ENCODE assay signal across 28 mouse cellular contexts in the genomic region with DNA sequence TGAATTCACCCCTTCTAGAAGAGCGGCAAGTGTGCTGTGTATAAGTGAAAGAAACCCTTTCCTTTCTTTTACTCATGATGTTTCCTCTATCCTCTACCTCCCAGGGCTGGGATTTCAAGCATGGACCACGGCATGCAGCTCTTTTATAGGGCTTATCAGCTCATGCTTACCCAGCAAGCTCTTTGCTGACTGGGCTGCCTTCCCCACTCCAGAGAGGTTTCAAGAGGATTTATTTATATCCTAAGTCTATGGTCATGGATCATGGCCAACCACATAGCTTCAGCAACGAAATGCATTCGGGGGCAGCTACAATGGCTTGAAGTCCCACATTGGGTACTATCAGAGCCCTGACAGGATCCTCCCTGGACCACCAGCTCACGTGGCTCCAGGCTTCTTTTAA.
DNase-seq lines count a peak whose midpoint lies in the region; ATAC-seq lines count a peak whose summit lies in the region.
"Had no signal": no experiment of that assay in that cellular context is flagged by ENCODE, and none has a peak within 500 bp of the region (broad histone marks: within the 10 kb centered on the region; RNA-seq: fewer than 3 reads in every experiment).

No protein-coding gene starts in this region.

- H3K4me1 ChIP-seq in heart, embryonic 10.5 days: peaks cover 20% of the 10 kb centered on the region; the same call in 1 of the 2 replicates
- H3K4me1 ChIP-seq in heart, embryonic 15.5 days (replicated peaks): peaks cover 30% of the 10 kb centered on the region
- H3K4me1 ChIP-seq: embryonic facial prominence, embryonic 15.5 days; hindbrain, embryonic 13.5 days; neural tube, embryonic 12.5 days had no signal

- no peaks in the 10 kb centered on the region for H3K9me3 ChIP-seq in heart, embryonic 10.5 days
- H3K9me3 ChIP-seq in heart, embryonic 15.5 days (replicated peaks): no peaks in the 10 kb centered on the region
- H3K9me3 ChIP-seq: embryonic facial prominence, embryonic 15.5 days; forebrain, embryonic 12.5 days; hindbrain, embryonic 13.5 days; neural tube, embryonic 12.5 days had no signal

- ATAC-seq in heart, embryonic 15.5 days (replicated peaks; ENCODE audit: insufficient number of reproducible peaks, insufficient read depth, low FRiP score, low read depth): peak; percentile 91
- ATAC-seq: intestine, postnatal 0 days; Patski had no signal

- intact Hi-C loops in heart, postnatal 36 days (cut with DNase I): no loop called here

- peak overlapping the region; percentile 42; the same call in 1 of the 2 replicates for H3K4me2 ChIP-seq in heart, embryonic 15.5 days
- H3K4me2 ChIP-seq: embryonic facial prominence, embryonic 15.5 days; forebrain, embryonic 12.5 days; hindbrain, embryonic 13.5 days; midbrain, embryonic 11.5 days; neural tube, embryonic 12.5 days had no signal

- H3K36me3 ChIP-seq in heart, embryonic 10.5 days: no peaks in the 10 kb centered on the region
- no peaks in the 10 kb centered on the region for H3K36me3 ChIP-seq in heart, embryonic 15.5 days
- H3K36me3 ChIP-seq: embryonic facial prominence, embryonic 15.5 days; forebrain, embryonic 12.5 days; hindbrain, embryonic 13.5 days; neural tube, embryonic 12.5 days had no signal

- H3K9ac ChIP-seq in heart, embryonic 15.5 days: no peak overlapping the region
- H3K9ac ChIP-seq: embryonic facial prominence, embryonic 15.5 days; forebrain, embryonic 12.5 days; hindbrain, embryonic 13.5 days; liver, embryonic 14.5 days; neural tube, embryonic 12.5 days had no signal

- H3K27ac ChIP-seq in heart, embryonic 10.5 days: peak overlapping the region; percentile 47; the same call in 1 of the 2 replicates
- H3K27ac ChIP-seq in heart, embryonic 15.5 days: peak overlapping the region; percentile 88
- H3K27ac ChIP-seq: embryonic facial prominence, embryonic 15.5 days; forebrain, embryonic 12.5 days; hindbrain, embryonic 13.5 days; liver, embryonic 14.5 days; neural tube, embryonic 12.5 days had no signal

- peak; percentile 93 for DNase-seq in heart, adult 11 months
- DNase-seq in heart, postnatal 36 days: no peak
- DNase-seq in heart, embryonic 10.5 days (ENCODE audit: low spot score): no peak
- DNase-seq in heart, postnatal 4 days: peak; percentile 54
- DNase-seq in embryo, embryonic 10 days (ENCODE audit: low spot score): no peak
- no peak for DNase-seq in kidney, postnatal 4 days
- DNase-seq: adrenal gland, postnatal 10 days; cerebellum, adult 9-10 months; cerebellum, postnatal 36 days; embryo, embryonic 11 days; gastrocnemius, postnatal 14 days; kidney, adult 9 months; kidney, postnatal 10 days; liver; lung, adult 2 months; right cerebral cortex, postnatal 4 days; thymus, adult 2 months; thymus, postnatal 36 days had no signal

- H3K4me3 ChIP-seq in heart, embryonic 10.5 days: no peak overlapping the region
- no peak overlapping the region for H3K4me3 ChIP-seq in heart, embryonic 15.5 days
- H3K4me3 ChIP-seq: embryonic facial prominence, embryonic 15.5 days; forebrain, embryonic 12.5 days; hindbrain, embryonic 13.5 days; myocyte; neural tube, embryonic 12.5 days had no signal

- H3K27me3 ChIP-seq in heart, embryonic 10.5 days (ENCODE audit: insufficient read depth, poor library complexity, severe bottlenecking): no peaks in the 10 kb centered on the region
- H3K27me3 ChIP-seq in heart, embryonic 15.5 days: no peaks in the 10 kb centered on the region
- H3K27me3 ChIP-seq: embryonic facial prominence, embryonic 15.5 days; forebrain, embryonic 12.5 days; hindbrain, embryonic 13.5 days; neural tube, embryonic 12.5 days; Patski had no signal

- WGBS in heart, embryonic 10.5 days: 60% methylated on average over 5 of the region's 5 CpGs
- 36% methylated on average over 5 of the region's 5 CpGs for WGBS in heart, embryonic 15.5 days

Comparison
In these comparisons a context has a peak if more than half of its experiments do, and no peak if none do; other contexts are left out.
1. DNase-seq: peak in heart, adult 11 months (single experiment) and heart, postnatal 4 days (single experiment); none in heart, postnatal 36 days (0 of 2), heart, embryonic 10.5 days (single experiment), embryo, embryonic 10 days (single experiment) and kidney, postnatal 4 days (0 of 2).